Mouse (Mus musculus) heart, postnatal 14 days (tissue): Measurements from ENCODE around the gene Faap100. TPM values are rescaled to one million over a fixed set of nuclear protein-coding genes. Genes with fewer than 3 reads are reported as not detected.

Experiments used
- DNase-seq, 2 experiments: peaks; one replicate each; pipeline ENCODE4 v3.0.0; 2021 to 2022
- intact Hi-C: fragments of 180-260 bp; cut with DNase I; formaldehyde crosslinking; loops from one replicate; pipeline ENCODE4 v1.15.1; 2025
- total RNA-seq, 2 experiments: library from RNA; stranded (reverse); gene quantifications; 2 replicates each; pipeline ENCODE4 v1.2.3; 2021

Faap100 gene
- total RNA-seq, 2 experiments from 2014 or later: 19.0 to 19.6 TPM

GRCm38 (mm10) chr11:120378031-120378610 is 443 bp downstream of the Faap100 start:
- peak; percentile 38 to 43 for DNase-seq
- intact Hi-C loops: loop anchor here (5.0 kb wide), 1 partner anchor 61 kb away; no protein-coding TSS in a partner anchor

- no peak for DNase-seq
- intact Hi-C loops: loop anchor here (5.0 kb wide), 1 partner anchor 60 kb away; no protein-coding TSS in a partner anchor
Observed at GRCm38 (mm10) chr11:120377337-120377736, 1.2 kb downstream of the Faap100 start.

GRCm38 (mm10) chr11:120376302-120377160 is 2.0 kb downstream of the Faap100 start:
- no peak for DNase-seq
- intact Hi-C loops: loop anchor here (5.0 kb wide), 1 partner anchor 59 kb away; no protein-coding TSS in a partner anchor

- no peak for DNase-seq
- intact Hi-C loops: loop anchor here (5.0 kb wide), 1 partner anchor 58 kb away; no protein-coding TSS in a partner anchor
Observed at GRCm38 (mm10) chr11:120375324-120375723, 3.2 kb downstream of the Faap100 start.

- DNase-seq: peak; percentile 80 to 86
- intact Hi-C loops: no loop called here
Observed at GRCm38 (mm10) chr11:120373820-120374586, 4.6 kb downstream of the Faap100 start.

- intact Hi-C loops: no loop called here
- DNase-seq: no peak
Observed at GRCm38 (mm10) chr11:120373025-120373424, 5.5 kb downstream of the Faap100 start.

- intact Hi-C loops: loop anchor here (2.0 kb wide), 2 partner anchors 15 to 259 kb away; no protein-coding TSS in a partner anchor
- peak; percentile 73 to 81 for DNase-seq
Observed at GRCm38 (mm10) chr11:120369656-120370055, 8.9 kb downstream of the Faap100 start.

DNA sequence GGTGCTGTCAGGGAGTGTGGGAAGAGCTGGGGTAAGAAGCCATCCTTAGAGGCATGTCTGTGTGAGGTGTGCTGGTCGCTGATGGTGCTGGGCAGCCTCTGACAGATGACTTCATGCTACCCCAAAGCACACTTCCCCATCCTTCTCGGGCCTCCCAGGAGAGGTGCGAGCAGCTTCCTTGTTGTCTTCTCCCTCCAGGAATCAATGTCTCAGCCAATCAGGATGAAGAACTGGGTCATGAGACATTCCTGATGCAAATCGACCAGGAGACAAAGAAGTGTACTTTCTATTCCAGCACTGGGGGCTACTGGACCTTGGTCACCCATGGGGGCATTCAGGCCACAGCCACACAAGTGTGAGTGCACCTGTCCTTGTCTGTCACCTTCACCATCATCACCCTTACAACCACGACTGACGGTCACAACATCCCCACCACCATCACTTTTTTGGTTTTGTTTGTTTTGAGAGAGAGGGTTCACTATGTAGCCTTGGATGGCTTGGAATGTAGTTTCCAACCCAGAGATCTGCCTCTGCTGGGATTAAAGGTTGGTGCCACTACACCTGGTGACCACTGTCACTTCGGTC is 12.0 kb downstream of the Faap100 start:
- intact Hi-C loops: no loop called here
- no peak for DNase-seq

DNA sequence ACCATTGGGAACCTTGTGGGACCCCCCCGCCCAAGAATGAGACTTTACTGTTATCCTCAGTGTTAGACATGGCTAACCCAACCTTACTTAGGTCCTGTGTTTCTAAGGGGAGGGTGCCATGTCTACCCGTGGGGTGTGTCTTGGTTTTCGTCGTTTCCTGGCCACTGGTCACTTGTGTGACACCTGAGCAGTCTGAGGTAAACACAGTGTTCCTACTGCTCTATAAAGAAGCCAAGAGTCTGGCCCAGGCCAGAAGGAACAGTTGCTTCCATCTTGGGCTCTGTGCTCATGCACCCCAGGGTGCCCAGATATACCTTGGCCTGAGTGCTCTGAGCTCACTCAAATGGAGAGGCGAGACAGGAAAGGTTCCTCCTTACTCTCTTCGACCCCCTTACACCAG is 15.7 kb downstream of the Faap100 start:
- DNase-seq: no peak
- intact Hi-C loops: loop anchor here (5.0 kb wide), 1 partner anchor 59 kb away; no protein-coding TSS in a partner anchor

- intact Hi-C loops: loop anchor here (5.0 kb wide), 1 partner anchor 61 kb away; no protein-coding TSS in a partner anchor
- DNase-seq: no peak
Observed at GRCm38 (mm10) chr11:120361295-120361694, 17.3 kb downstream of the Faap100 start, which contains the start of gene Fscn2. Fscn2 (plus strand) TSS chr11:120361534.

DNA sequence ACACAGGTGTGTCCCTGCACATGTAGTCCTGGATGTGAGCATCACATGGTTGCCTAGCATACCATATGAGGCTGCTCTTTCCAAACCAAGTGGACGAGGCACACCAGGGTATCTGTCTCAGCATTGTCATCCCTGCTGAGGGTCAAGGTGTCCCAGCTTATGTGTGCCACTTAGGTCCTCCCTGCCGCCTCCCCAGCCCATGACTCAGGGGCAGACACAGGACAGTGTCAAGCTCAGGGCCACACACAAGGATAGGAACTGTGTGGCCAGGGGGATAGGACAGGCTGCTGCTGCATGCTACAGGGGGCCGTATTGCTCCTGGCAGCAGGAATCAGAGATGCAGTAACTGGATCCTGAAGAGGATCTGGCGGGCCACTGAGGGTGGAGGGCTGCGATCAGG is 17.8 kb downstream of the Faap100 start:
- DNase-seq: no peak
- intact Hi-C loops: loop anchor here (5.0 kb wide), 1 partner anchor 62 kb away; no protein-coding TSS in a partner anchor

DNA sequence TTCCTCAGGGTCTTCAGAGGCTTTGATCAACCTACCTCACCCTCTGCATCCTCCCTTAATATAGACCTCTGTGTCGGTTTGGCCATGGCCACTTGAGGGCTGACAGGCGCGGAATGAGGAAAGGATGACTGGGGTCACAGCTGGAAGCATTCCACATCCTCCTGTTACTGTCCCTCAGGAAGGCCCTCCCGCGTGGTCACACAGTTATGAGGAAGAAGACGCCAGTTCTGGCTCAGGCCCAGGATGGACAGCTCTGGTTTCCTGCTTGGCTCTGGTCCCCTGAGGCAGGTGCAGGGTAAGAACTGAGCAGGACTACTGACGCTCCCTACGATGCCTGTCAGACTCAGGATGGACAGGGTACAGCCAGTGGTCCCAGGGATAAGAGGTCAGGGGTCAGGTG is 18.5 kb downstream of the Faap100 start:
- intact Hi-C loops: loop anchor here (5.0 kb wide), 1 partner anchor 62 kb away; no protein-coding TSS in a partner anchor

DNA sequence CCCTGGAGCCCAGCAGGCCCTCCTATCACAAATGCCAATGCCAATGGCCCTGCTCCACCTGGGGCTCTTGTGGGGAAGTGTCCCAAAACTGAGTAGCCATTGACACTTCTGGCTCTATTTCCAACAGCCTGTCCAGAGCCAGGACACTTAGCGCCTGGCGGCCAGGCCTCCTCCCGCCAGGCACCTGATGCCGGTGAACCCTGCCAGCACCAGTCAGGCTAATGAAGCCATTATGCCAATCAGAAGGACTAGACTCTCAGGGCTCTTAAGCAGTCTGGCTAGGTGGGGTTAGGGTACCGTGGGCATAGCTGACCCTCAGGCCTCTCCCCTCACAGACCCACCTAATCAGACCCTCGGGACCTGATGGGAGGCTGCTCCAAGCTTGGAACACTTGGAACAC is 19.2 kb downstream of the Faap100 start:
- peak; percentile 53 to 63 for DNase-seq
- intact Hi-C loops: no loop called here

More for the DNA sequence above, 18.5 kb downstream of the Faap100 start:
- DNase-seq: peak; percentile 66 to 69

DNA sequence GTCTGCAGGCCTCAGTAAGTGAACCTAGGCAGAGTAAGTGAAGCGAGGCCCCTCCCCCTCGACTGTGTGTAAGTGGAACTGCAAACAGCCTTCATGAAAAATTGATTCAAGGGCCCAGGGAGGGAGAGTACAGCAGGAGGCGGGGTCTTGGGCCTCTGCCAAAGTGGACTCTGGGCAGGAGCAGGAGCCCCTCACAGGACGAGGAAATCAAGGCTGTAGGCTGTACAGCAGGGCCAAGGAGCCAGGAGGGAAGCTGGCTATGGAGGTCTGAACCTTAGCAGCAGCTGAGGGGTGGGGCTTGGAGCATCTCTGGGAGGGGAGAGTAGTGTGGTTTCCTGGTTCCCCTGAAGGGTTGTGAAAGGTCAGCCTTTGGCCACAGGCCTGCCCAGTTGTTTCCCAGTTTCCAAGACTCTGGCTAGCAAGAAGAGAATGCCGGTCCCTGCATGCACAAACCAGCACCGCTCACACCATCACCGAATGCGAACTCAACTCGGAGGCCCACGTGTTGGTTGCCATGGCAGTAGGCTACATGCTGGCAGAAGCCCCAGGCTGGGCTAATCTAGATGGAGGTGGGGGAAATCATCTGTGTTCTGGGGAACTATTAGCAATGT is 20.7 kb downstream of the Faap100 start:
- intact Hi-C loops: no loop called here
- DNase-seq: peak; percentile 64 to 71

- DNase-seq: no peak
- intact Hi-C loops: no loop called here
Observed at GRCm38 (mm10) chr11:120356900-120357299, 21.7 kb downstream of the Faap100 start.

DNA sequence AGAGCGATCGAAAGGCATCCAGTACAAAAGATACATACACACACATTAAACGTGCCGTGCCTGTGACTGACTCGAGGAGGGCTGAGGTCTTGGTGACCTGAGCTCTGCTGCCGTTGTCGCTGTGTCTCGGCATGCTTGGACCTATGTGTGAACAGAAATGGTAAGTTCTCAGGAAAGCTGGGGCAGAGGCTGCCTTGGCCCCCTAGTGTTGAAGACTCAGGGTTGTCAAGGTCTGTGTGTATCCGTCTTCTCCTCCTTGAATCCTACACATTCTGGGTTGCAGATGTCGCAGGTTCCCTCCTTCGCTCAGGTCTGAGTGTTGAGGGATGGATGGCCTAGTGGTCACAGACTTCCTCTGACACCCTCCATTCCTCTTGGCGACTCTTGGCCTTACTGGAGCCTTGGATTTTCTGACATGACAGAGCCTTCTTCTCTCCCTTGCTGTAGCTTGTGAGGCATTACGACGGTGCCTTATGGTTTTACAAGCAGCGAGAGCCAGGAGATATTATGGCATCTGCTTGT is 22.2 kb downstream of the Faap100 start:
- DNase-seq: no peak
- intact Hi-C loops: no loop called here

- no peak for DNase-seq
- intact Hi-C loops: loop anchor here (2.0 kb wide), 1 partner anchor 13 kb away; no protein-coding TSS in a partner anchor
Observed at GRCm38 (mm10) chr11:120355277-120356039, 23.1 kb downstream of the Faap100 start.
